Mouse (Mus musculus) C2C12 (cell line): ENCODE measurements around the gene Krtap9-1. TPM values are rescaled to one million over a fixed set of nuclear protein-coding genes. Genes with fewer than 3 reads are reported as not detected.
A peak's percentile ranks its signal among the peaks of the same experiment; 100 is the strongest.
"Not testable (repeated sequence)": the region's sequence is repeated elsewhere in the genome, so short reads cannot be mapped to it uniquely, and the experiment has no call there.

Source experiments
- H3K27me3 ChIP-seq: one replicate; pipeline ENCODE4 v1.6.1; 2011; ENCODE audit not compliant: control insufficient read depth, insufficient read depth, insufficient read length
- H3K36me3 ChIP-seq: one replicate; pipeline ENCODE4 v1.6.1; 2011; ENCODE audit not compliant: control insufficient read depth, insufficient read depth
- H3K4me3 ChIP-seq: one replicate; pipeline ENCODE4 v1.5.1; 2011; ENCODE audit warnings: mild to moderate bottlenecking, control low read depth; ENCODE audit not compliant: poor library complexity, insufficient read depth, severe bottlenecking
- H3K79me2 ChIP-seq: one replicate; pipeline ENCODE4 v1.6.1; 2011; ENCODE audit not compliant: control insufficient read depth, insufficient read depth
- H3K79me3 ChIP-seq: one replicate; pipeline ENCODE4 v1.6.1; 2011; ENCODE audit warnings: low read depth, control low read depth
- H3ac ChIP-seq: one replicate; pipeline ENCODE3; 2011; ENCODE audit warnings: low read depth; ENCODE audit not compliant: control insufficient read depth, insufficient read length
- CEBPB ChIP-seq: IDR thresholded peaks from one replicate; pipeline ENCODE4 v1.6.1; 2011; ENCODE audit warnings: low read depth, mild to moderate bottlenecking, control low read depth, moderate library complexity
- CTCF ChIP-seq: IDR thresholded peaks from one replicate; pipeline ENCODE4 v1.5.1; 2011; ENCODE audit not compliant: control insufficient read depth, insufficient read depth, insufficient read length
- FOSL1 ChIP-seq: IDR thresholded peaks from one replicate; pipeline ENCODE4 v1.8.0; 2011; ENCODE audit warnings: mild to moderate bottlenecking, low read length; ENCODE audit not compliant: poor library complexity, insufficient read depth, severe bottlenecking
- MAX ChIP-seq: IDR thresholded peaks from one replicate; pipeline ENCODE4 v1.6.1; 2011; ENCODE audit warnings: mild to moderate bottlenecking, control low read depth
- MYOD1 ChIP-seq: IDR thresholded peaks from one replicate; pipeline ENCODE4 v1.6.1; 2011; ENCODE audit warnings: low read depth; ENCODE audit not compliant: control insufficient read depth, insufficient read length
- MYOG ChIP-seq: IDR thresholded peaks from one replicate; pipeline ENCODE4 v1.6.1; 2011; ENCODE audit not compliant: control insufficient read depth, insufficient read length; ENCODE audit errors: extremely low read depth
- USF1 ChIP-seq: IDR thresholded peaks from one replicate; pipeline ENCODE4 v1.6.1; 2011; ENCODE audit warnings: low read depth, mild to moderate bottlenecking, control low read depth, moderate library complexity
- long read RNA-seq, 2 experiments: library from polyadenylated mRNA; unstranded; transcript quantifications; one replicate each; pipeline ENCODE4 v2.0.0; 2019 to 2020
- polyA plus RNA-seq: library from polyadenylated mRNA; unstranded; fragments of >200 nt; fragmentation: generic; extraction: Trizol; gene quantifications from one replicate; pipeline ENCODE4 v1.2.1, GENCODE M21; 2012; ENCODE audit warnings: missing spikeins

The Krtap9-1 gene
- not detected for polyA plus RNA-seq
- long read RNA-seq, experiment 1, result 0 reads
- long read RNA-seq, experiment 2, result 0 reads

DNA sequence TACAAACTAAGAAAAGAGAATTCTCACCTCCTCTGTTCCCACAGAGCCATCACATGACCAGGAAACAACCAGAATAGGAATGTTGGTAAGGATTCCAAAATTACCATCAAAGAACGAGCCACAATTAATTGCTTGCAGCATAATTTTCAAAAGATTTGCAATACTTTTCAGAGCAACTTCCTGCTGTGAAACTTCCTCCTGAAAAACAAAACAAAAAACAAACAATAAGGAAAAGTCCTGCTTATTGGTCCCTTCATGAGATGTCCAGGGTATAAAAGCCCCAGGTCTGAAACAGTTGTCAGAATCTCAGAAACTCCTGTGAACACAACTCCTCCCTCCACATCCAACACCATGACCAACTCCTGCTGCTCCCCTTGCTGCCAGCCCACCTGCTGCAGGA is at the start of gene Krtap9-1:
Gene Krtap9-1, plus strand, starts transcription at position 301 of the 400 bp plus-strand sequence.
- H3K4me3 ChIP-seq, H3K79me3 ChIP-seq, H3ac ChIP-seq, H3K36me3 ChIP-seq, H3K79me2 ChIP-seq, H3K27me3 ChIP-seq: not testable (repeated sequence)

DNA sequence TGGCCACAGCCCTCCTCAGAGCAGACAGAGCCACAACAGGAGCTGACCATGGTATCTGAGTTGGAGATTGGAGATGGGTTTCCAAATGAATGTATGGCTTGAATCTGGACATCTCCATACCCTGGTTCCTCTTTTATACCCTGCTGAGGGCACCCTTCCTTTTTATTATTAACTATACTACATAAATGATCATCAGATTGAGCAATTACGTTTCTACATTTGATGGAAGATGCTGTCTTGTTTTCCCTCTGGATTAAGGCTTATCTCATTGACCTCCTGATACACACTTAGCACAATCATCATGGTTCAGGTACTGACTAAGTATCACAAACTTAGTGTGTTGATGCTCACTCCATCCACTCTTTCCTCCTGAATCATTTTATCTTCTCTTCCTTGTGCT is 35.2 kb upstream of the Krtap9-1 start, which contains the start of gene 2300003K06Rik:
Gene 2300003K06Rik, minus strand, starts transcription at position 101 of the 400 bp plus-strand sequence.
- Histone ChIP-seq H3K79me2 (no peaks in the 10 kb centered on the region), H3K27me3 (peaks cover 9% of the 10 kb centered on the region), H3K79me3 (no peaks in the 10 kb centered on the region), H3ac (no peak within 1 kb of the TSS), H3K4me3 (no peak within 1 kb of the TSS), H3K36me3 (no peaks in the 10 kb centered on the region)
- no peak for TF ChIP-seq MYOG
- no peak for TF ChIP-seq MAX
- no peak for TF ChIP-seq FOSL1
- no peak for TF ChIP-seq CEBPB
- no peak for TF ChIP-seq MYOD1
- no peak for TF ChIP-seq CTCF
- no peak for TF ChIP-seq USF1

DNA sequence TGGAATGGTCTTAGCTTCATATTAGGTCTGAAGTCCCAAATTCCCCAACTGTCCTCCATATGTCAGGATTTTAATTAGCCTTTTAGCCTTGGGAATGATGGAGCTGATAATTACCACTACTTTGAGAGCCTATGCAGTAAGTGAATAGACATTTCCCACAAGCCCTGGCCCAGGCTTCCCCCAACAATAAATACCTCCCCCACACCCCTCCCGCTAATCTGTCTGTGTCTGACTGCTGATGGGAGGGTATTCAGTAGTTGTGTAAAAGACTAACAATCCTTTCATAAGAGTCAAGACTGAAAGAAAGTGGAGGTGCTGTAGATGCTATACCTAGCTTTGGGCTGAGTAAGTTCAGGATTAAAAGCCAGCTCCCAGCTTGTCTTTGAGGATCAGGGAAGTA is 31.0 kb upstream of the Krtap9-1 start:
- TF ChIP-seq MAX (no peak), CEBPB (no peak), MYOD1 (no peak), USF1 (no peak), MYOG (no peak), FOSL1 (no peak), CTCF (no peak)
- no peaks in the 10 kb centered on the region for H3K36me3 ChIP-seq
- H3K4me3 ChIP-seq, result no peak overlapping the region
- H3ac ChIP-seq, result no peak overlapping the region
- no peaks in the 10 kb centered on the region for H3K79me3 ChIP-seq
- no peaks in the 10 kb centered on the region for H3K79me2 ChIP-seq
- peaks cover 7% of the 10 kb centered on the region for H3K27me3 ChIP-seq

DNA sequence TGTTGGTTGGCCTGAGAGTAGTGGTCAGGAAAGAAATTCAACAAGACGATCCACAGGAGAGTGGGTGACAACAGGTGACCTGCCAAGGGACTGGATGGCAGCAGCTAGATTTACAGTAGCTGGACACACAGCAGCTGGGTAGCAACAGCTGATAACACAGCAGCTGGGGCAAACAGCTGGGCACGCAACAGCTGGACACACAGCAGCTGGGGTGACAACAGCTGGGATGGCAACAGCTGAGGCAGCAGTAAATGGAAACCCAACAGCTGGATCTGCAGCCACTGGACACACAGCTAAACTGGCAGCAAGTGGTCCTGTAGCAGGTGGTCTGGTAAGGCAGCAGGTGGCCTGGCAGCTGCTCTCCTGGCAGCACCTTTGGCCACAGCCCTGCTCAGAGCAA is 26.4 kb upstream of the Krtap9-1 start:
- no peaks in the 10 kb centered on the region for H3K27me3 ChIP-seq
- H3K4me3 ChIP-seq, result no peak overlapping the region
- no peaks in the 10 kb centered on the region for H3K79me3 ChIP-seq
- H3ac ChIP-seq, result no peak overlapping the region
- H3K36me3 ChIP-seq, result no peaks in the 10 kb centered on the region
- no peaks in the 10 kb centered on the region for H3K79me2 ChIP-seq
- TF ChIP-seq MYOD1, result peak; percentile 86
- no peak for TF ChIP-seq CEBPB

DNA sequence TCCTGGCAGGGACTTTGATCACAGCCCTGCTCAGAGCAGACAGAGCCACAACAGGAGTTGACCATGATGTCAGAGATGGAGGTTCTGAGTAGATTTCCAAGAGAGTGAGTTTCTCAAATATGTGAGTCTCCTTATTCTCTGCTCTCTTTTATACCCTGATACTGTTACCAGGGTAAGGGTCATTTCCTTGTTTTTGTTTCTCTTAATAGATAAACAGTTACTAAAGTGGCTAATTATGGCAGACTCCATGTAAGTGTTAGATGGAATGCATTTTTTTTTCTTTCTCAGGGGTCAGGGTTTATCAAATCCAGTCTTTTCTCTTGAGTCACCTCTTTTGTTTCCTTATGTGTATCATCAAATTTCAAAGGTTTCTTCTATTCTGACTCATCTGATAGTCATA is 21.7 kb upstream of the Krtap9-1 start, which contains the start of gene Krtap4-16:
Gene Krtap4-16, minus strand, starts transcription at position 101 of the 400 bp plus-strand sequence.
- Histone ChIP-seq H3K79me3 (no peaks in the 10 kb centered on the region), H3K4me3 (no peak within 1 kb of the TSS), H3K79me2 (no peaks in the 10 kb centered on the region), H3K27me3 (no peaks in the 10 kb centered on the region), H3ac (no peak within 1 kb of the TSS), H3K36me3 (no peaks in the 10 kb centered on the region)
- TF ChIP-seq MYOD1 (no peak), MAX (no peak), CTCF (no peak), USF1 (no peak), MYOG (no peak), FOSL1 (no peak), CEBPB (no peak)

DNA sequence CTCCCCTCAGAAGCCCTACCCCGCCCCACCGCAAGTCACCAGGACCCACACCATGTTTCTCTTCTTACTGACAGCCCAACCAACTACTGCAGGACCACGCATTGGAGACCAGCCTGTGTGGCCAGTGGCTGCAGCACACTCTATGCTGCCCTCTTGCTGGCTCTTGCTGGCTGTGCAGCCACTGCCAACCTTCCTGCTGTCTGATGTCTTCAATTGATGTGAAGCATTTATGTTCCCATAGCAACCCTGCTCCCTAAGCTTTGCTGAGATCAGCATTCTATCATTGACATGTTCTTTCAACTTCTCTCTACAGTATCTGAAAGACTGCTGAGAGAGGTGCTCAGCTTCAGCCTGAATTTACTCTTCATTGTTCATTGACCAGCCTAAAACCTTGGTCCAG is 19.1 kb upstream of the Krtap9-1 start:
- TF ChIP-seq MYOD1 (no peak), CEBPB (no peak), MYOG (no peak), USF1 (no peak), CTCF (no peak)

More for the DNA sequence above, 19.1 kb upstream of the Krtap9-1 start:
- H3K79me3 ChIP-seq, result no peaks in the 10 kb centered on the region
- no peak overlapping the region for H3ac ChIP-seq
- no peaks in the 10 kb centered on the region for H3K36me3 ChIP-seq
- H3K79me2 ChIP-seq, result no peaks in the 10 kb centered on the region
- H3K27me3 ChIP-seq, result no peaks in the 10 kb centered on the region
- no peak overlapping the region for H3K4me3 ChIP-seq
